Mouse (Mus musculus) myocyte (in vitro differentiated cells): ENCODE results near the gene Btnl2. TPM values are rescaled to one million over a fixed set of nuclear protein-coding genes. Genes with fewer than 3 reads are reported as not detected.

Source experiments
- H3K27me3 ChIP-seq: one replicate; pipeline ENCODE4 v1.6.1; 2011; ENCODE audit not compliant: control insufficient read depth, insufficient read depth, insufficient read length
- H3K36me3 ChIP-seq: one replicate; pipeline ENCODE4 v1.6.1; 2011; ENCODE audit not compliant: control insufficient read depth, insufficient read depth
- H3K4me2 ChIP-seq: one replicate; pipeline ENCODE4 v1.6.1; 2011; ENCODE audit warnings: low read depth, control low read depth
- H3K4me3 ChIP-seq: one replicate; pipeline ENCODE4 v1.5.1; 2011; ENCODE audit warnings: mild to moderate bottlenecking, control low read depth, moderate library complexity
- H3K79me2 ChIP-seq: one replicate; pipeline ENCODE4 v1.6.1; 2011; ENCODE audit not compliant: control insufficient read depth, insufficient read depth
- H3ac ChIP-seq: one replicate; pipeline ENCODE4 v1.6.1; 2011; ENCODE audit not compliant: control insufficient read depth, insufficient read length
- CEBPB ChIP-seq: IDR thresholded peaks from 2 replicates; pipeline ENCODE4 v1.6.1; 2011; ENCODE audit warnings: mild to moderate bottlenecking, moderate library complexity; ENCODE audit not compliant: poor library complexity, insufficient read depth, severe bottlenecking
- E2F4 ChIP-seq: IDR thresholded peaks from one replicate; pipeline ENCODE4 v1.6.1; 2011; ENCODE audit warnings: mild to moderate bottlenecking, control low read depth, moderate library complexity; ENCODE audit not compliant: insufficient read depth
- MAX ChIP-seq: IDR thresholded peaks from one replicate; pipeline ENCODE4 v1.6.1; 2011; ENCODE audit warnings: low read depth, mild to moderate bottlenecking, control low read depth
- MYOD1 ChIP-seq, 3 experiments: IDR thresholded peaks; one replicate each; pipeline ENCODE4 v1.6.1; 2011; ENCODE audit warnings: control low read depth in 2 of 3, low read depth in 2 of 3, mild to moderate bottlenecking in 2 of 3, moderate library complexity in 1 of 3; ENCODE audit not compliant: insufficient read length in 2 of 3, control insufficient read depth in 1 of 3
- MYOG ChIP-seq, 3 experiments: IDR thresholded peaks; one replicate each; pipeline ENCODE4 v1.6.1; 2011; ENCODE audit warnings: control low read depth in 2 of 3, low read depth in 2 of 3, mild to moderate bottlenecking in 2 of 3; ENCODE audit not compliant: insufficient read length in 2 of 3, control insufficient read depth in 1 of 3, insufficient read depth in 1 of 3
- POLR2A ChIP-seq: IDR thresholded peaks from one replicate; pipeline ENCODE4 v1.6.1; 2011; ENCODE audit warnings: low read depth, mild to moderate bottlenecking, control low read depth, moderate library complexity; ENCODE audit not compliant: insufficient read length
- POLR2AphosphoS2 ChIP-seq: IDR thresholded peaks from one replicate; pipeline ENCODE4 v1.6.1; 2011; ENCODE audit warnings: low read depth, control low read depth; ENCODE audit not compliant: insufficient read length
- REST ChIP-seq: IDR thresholded peaks from one replicate; pipeline ENCODE4 v1.6.1; 2011; ENCODE audit warnings: mild to moderate bottlenecking, control low read depth, moderate library complexity; ENCODE audit not compliant: insufficient read depth, insufficient read length
- SRF ChIP-seq: IDR thresholded peaks from one replicate; pipeline ENCODE4 v1.6.1; 2011; ENCODE audit warnings: low read depth; ENCODE audit not compliant: control insufficient read depth, insufficient read length
- TCF12 ChIP-seq: IDR thresholded peaks from one replicate; pipeline ENCODE4 v1.6.1; 2011; ENCODE audit warnings: mild to moderate bottlenecking, control low read depth; ENCODE audit not compliant: poor library complexity, insufficient read depth, severe bottlenecking
- TCF3 ChIP-seq: IDR thresholded peaks from one replicate; pipeline ENCODE4 v1.6.1; 2011; ENCODE audit warnings: low read depth, control low read depth; ENCODE audit not compliant: insufficient read length
- USF1 ChIP-seq: IDR thresholded peaks from one replicate; pipeline ENCODE4 v1.6.1; 2011; ENCODE audit warnings: low read depth, mild to moderate bottlenecking, control low read depth, moderate library complexity
- polyA plus RNA-seq: library from polyadenylated mRNA; unstranded; fragments of >200 nt; fragmentation: generic; extraction: Trizol; gene quantifications from one replicate; pipeline ENCODE4 v1.2.1, GENCODE M21; 2012; ENCODE audit warnings: missing spikeins

Btnl2 gene
- polyA plus RNA-seq, 1 experiment, result not detected

GRCm38 (mm10) chr17:34411117-34411516 is 56.5 kb downstream of the Btnl2 start:
- TF ChIP-seq TCF12, result no peak
- no peak for TF ChIP-seq POLR2A
- no peak for TF ChIP-seq USF1
- TF ChIP-seq POLR2AphosphoS2, result no peak
- no peak for TF ChIP-seq REST
- TF ChIP-seq SRF, result no peak
- TF ChIP-seq TCF3, result no peak
- no peak for TF ChIP-seq CEBPB
- TF ChIP-seq MAX, result no peak
- TF ChIP-seq MYOG (IDR thresholded peaks at IDR 0.05; ENCODE audit: control insufficient read depth in 1 of 3, insufficient read depth in 1 of 3, insufficient read length in 2 of 3, low read depth in 2 of 3), result no peak
- no peak for TF ChIP-seq E2F4
- TF ChIP-seq MYOD1 (IDR thresholded peaks at IDR 0.05; ENCODE audit: control insufficient read depth in 1 of 3, insufficient read length in 2 of 3, low read depth in 2 of 3), result no peak

More at GRCm38 (mm10) chr17:34411117-34411516, 56.5 kb downstream of the Btnl2 start:
- no peaks in the 10 kb centered on the region for H3K27me3 ChIP-seq
- H3K4me2 ChIP-seq, result no peak overlapping the region
- no peak overlapping the region for H3K4me3 ChIP-seq
- no peak overlapping the region for H3ac ChIP-seq
- no peaks in the 10 kb centered on the region for H3K79me2 ChIP-seq
- H3K36me3 ChIP-seq, result no peaks in the 10 kb centered on the region

Other genes starting within 250 kb of the Btnl2 start
- 7.2 TPM for gene H2-DMa, start 235.3 kb upstream of the Btnl2 start, polyA plus RNA-seq
- 90.1 TPM for gene Brd2, start 232.2 kb upstream of the Btnl2 start, polyA plus RNA-seq
- not detected for gene H2-DMb2, start 211.5 kb upstream of the Btnl2 start, polyA plus RNA-seq
- gene H2-DMb1, start 201.8 kb upstream of the Btnl2 start, polyA plus RNA-seq, result not detected
- gene Tap1, start 167.3 kb upstream of the Btnl2 start, polyA plus RNA-seq, result 0.62 TPM
- gene Psmb9, start 167.1 kb upstream of the Btnl2 start, polyA plus RNA-seq, result 0.26 TPM
- gene Psmb8, start 157.1 kb upstream of the Btnl2 start, polyA plus RNA-seq, result 0.44 TPM
- 5.3 TPM for gene Tap2, start 151.3 kb upstream of the Btnl2 start, polyA plus RNA-seq
- gene H2-Ob, start 115.9 kb upstream of the Btnl2 start, polyA plus RNA-seq, result not detected
- not detected for gene H2-Ab1, start 97.1 kb upstream of the Btnl2 start, polyA plus RNA-seq
- gene H2-Aa, start 67.0 kb upstream of the Btnl2 start, polyA plus RNA-seq, result not detected
- gene H2-Eb1, start 49.0 kb upstream of the Btnl2 start, polyA plus RNA-seq, result not detected
- gene H2-Eb2, start 29.2 kb upstream of the Btnl2 start, polyA plus RNA-seq, result not detected
- not detected for gene Btnl1, start 22.3 kb downstream of the Btnl2 start, polyA plus RNA-seq
- gene BC051142, start 44.0 kb downstream of the Btnl2 start, polyA plus RNA-seq, result not detected
- not detected for gene Btnl4, start 122.5 kb downstream of the Btnl2 start, polyA plus RNA-seq
- not detected for gene Btnl6, start 162.5 kb downstream of the Btnl2 start, polyA plus RNA-seq
- gene Notch4, start 209.4 kb downstream of the Btnl2 start, polyA plus RNA-seq, result 0.31 TPM
- 3.1 TPM for gene Gpsm3, start 235.0 kb downstream of the Btnl2 start, polyA plus RNA-seq
- gene Pbx2, start 236.4 kb downstream of the Btnl2 start, polyA plus RNA-seq, result 21.6 TPM
- gene Ager, start 243.0 kb downstream of the Btnl2 start, polyA plus RNA-seq, result 0.22 TPM
- gene Rnf5, start 248.9 kb downstream of the Btnl2 start, polyA plus RNA-seq, result 37.1 TPM
- gene Agpat1, start 249.4 kb downstream of the Btnl2 start, polyA plus RNA-seq, result 70.5 TPM